Mouse (Mus musculus) hindbrain, postnatal 0 days (tissue): ENCODE results near the gene Trim62. TPM values are rescaled to one million over a fixed set of nuclear protein-coding genes. Genes with fewer than 3 reads are reported as not detected.

Experiments used
- ATAC-seq: fragments of 200-750 bp; cut with Nextera tagmentation; 2 replicates; pipeline ENCODE4 v1.8.0; 2017; ENCODE audit warnings: mild to moderate bottlenecking, moderate TSS enrichment, moderate library complexity
- DNase-seq: peaks from one replicate; pipeline ENCODE4 v3.0.0-alpha.2; 2015; ENCODE audit warnings: low spot score
- H3K27ac ChIP-seq: fragments of 300-500 bp; sonication (generic); 2 replicates; pipeline ENCODE4 v1.5.1; 2014; ENCODE audit warnings: mild to moderate bottlenecking
- H3K27me3 ChIP-seq: fragments of 300-500 bp; sonication (generic); 2 replicates; pipeline ENCODE4 v1.6.1; 2014; ENCODE audit warnings: low read length, mixed read lengths; ENCODE audit not compliant: insufficient read depth
- H3K36me3 ChIP-seq: fragments of 300-500 bp; sonication (generic); 2 replicates; pipeline ENCODE4 v1.6.1; 2014; ENCODE audit warnings: low read length, mixed read lengths; ENCODE audit not compliant: insufficient read depth
- H3K4me1 ChIP-seq: fragments of 300-500 bp; sonication (generic); 2 replicates; pipeline ENCODE4 v1.6.1; 2014; ENCODE audit warnings: antibody characterized with exemption, low read length, mixed read lengths; ENCODE audit not compliant: insufficient read depth
- H3K4me2 ChIP-seq: fragments of 300-500 bp; sonication (generic); 2 replicates; pipeline ENCODE4 v1.6.1; 2014; ENCODE audit warnings: low read depth, mild to moderate bottlenecking, low read length, moderate library complexity, mixed read lengths
- H3K4me3 ChIP-seq: fragments of 300-500 bp; sonication (generic); 2 replicates; pipeline ENCODE4 v1.5.1; 2014; ENCODE audit warnings: low read length
- H3K9ac ChIP-seq: fragments of 300-500 bp; sonication (generic); replicated peaks from 2 replicates; pipeline ENCODE4 v1.6.1; 2014; ENCODE audit warnings: mild to moderate bottlenecking, low read length, moderate library complexity, mixed read lengths
- H3K9me3 ChIP-seq: fragments of 300-500 bp; sonication (generic); 2 replicates; pipeline ENCODE4 v1.6.1; 2016; ENCODE audit warnings: low read length, mixed read lengths
- CTCF ChIP-seq: IDR thresholded peaks from 2 replicates; pipeline ENCODE4 v1.5.1; 2016; ENCODE audit warnings: antibody characterized with exemption, control low read depth, low read depth
- WGBS: fragments of 180-500 bp; shearing (Covaris S2); extraction: QIAGEN DNeasy Blood & Tissue Kit; methylation state at CpG from one replicate; pipeline ENCODE4 v1.1.7; 2014; 5-methylcytosine and 5-hydroxymethylcytosine counted together
- polyA plus RNA-seq: library from polyadenylated mRNA; unstranded; fragments of >200 nt; fragmentation: Nextera tagmentation; extraction: Ambion mirVana; gene quantifications from 2 replicates; pipeline ENCODE4 v1.2.1, GENCODE M21; 2015
- total RNA-seq: library from RNA; depleted of rRNA; stranded (reverse); fragments of >200 nt; gene quantifications from 2 replicates; pipeline ENCODE4 v1.2.3, GENCODE M21; 2014; rRNA removed

The Trim62 gene
- total RNA-seq (30.8 and 33.4 TPM in 2 replicates), polyA plus RNA-seq (23.4 and 27.9 TPM in 2 replicates)

DNA sequence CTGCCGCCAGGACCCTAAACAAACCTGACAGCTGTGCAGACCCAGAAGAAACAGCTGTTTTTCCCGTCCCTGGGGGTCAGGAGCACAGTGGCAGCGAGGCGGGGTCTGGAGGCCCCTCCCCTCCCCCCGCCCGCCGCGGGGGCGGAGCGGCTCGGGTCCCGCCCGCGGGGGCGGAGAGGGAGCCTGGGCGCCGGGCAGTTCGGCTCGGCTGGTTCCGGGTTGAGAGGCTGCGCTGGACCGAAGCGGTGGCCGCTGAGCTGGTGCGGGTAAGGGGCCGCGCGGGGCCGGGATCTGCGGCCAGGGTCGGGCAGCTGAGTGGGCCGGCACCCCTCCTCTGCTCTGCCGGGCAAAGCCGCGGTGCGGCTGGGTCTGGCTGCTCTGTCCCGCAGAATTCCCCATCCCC is at the start of gene Trim62:
Gene Trim62, plus strand, starts transcription at position 202 of the 403 bp plus-strand sequence.
- H3K4me3 ChIP-seq = peak within 1 kb of the TSS; percentile 88
- WGBS = 2% methylated on average over 31 of the region's 37 CpGs
- H3K27me3 ChIP-seq = no peaks in the 10 kb centered on the region
- peaks cover 32% of the 10 kb centered on the region for H3K4me1 ChIP-seq
- TF ChIP-seq CTCF = peak; percentile 43
- peak within 1 kb of the TSS; percentile 92 for H3K27ac ChIP-seq
- peak within 1 kb of the TSS; percentile 91 for H3K9ac ChIP-seq
- H3K9me3 ChIP-seq = no peaks in the 10 kb centered on the region
- ATAC-seq (peak; percentile 71), DNase-seq (peak; percentile 93)
- no peaks in the 10 kb centered on the region for H3K36me3 ChIP-seq
- H3K4me2 ChIP-seq = peak within 1 kb of the TSS; percentile 78

GRCm38 (mm10) chr4:128838202-128838601 is 45.2 kb upstream of the Trim62 start:
- H3K27ac ChIP-seq = peak overlapping the region; percentile 42; the same call in 1 of the 2 replicates
- DNase-seq = no peak
- H3K9me3 ChIP-seq = no peaks in the 10 kb centered on the region
- H3K4me2 ChIP-seq = no peak overlapping the region
- H3K4me3 ChIP-seq = no peak overlapping the region
- H3K27me3 ChIP-seq = no peaks in the 10 kb centered on the region
- H3K9ac ChIP-seq = no peak overlapping the region
- no peak for TF ChIP-seq CTCF
- peaks cover 10% of the 10 kb centered on the region for H3K4me1 ChIP-seq
- 51% methylated on average over 5 of the region's 5 CpGs for WGBS
- H3K36me3 ChIP-seq = no peaks in the 10 kb centered on the region
- no peak for ATAC-seq

DNA sequence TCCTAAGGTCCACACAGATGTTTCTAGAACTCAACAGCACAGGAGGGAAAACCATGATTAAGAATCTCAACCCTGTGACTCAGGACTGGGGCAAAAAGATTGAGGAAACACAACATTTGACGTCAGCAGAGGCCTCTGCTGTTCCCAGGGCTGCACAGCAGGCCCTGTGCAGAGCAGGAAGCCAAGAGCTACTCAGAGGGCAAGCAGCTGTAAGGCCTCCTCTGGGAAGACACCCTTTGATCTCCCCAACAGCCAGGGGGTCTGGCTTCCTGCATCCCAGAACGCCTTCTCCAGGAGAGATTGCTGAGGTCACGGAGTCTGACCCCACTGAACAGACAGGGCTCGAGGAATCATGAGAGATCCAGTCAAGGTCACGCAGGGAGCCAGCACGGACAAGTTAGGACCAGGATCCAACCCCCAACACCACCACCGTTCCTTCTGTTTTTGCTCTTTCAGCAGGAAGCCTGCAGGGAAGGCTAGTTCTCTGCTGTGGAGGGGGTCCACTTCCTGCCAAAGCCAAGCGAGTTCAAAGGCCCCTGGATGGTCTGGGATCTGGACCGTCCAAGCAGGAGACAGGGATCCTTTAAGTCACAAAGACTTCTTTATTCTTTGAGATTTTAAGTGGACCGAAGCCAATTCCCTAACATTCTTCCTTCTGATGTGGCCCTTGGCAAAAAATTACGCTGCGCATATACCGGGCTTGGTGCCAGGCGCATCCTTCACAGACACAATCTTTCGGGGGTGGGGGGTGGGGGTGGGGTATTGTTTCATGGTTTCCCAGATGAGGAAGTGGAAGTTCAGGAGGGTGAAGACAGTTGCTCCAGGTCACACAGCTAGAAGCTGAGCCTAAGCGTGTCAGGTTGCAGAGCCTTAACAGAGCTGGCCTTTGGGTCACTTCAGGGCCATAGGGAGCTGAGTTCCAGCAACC is 43.3 kb upstream of the Trim62 start:
- peak; percentile 63 for DNase-seq

DNA sequence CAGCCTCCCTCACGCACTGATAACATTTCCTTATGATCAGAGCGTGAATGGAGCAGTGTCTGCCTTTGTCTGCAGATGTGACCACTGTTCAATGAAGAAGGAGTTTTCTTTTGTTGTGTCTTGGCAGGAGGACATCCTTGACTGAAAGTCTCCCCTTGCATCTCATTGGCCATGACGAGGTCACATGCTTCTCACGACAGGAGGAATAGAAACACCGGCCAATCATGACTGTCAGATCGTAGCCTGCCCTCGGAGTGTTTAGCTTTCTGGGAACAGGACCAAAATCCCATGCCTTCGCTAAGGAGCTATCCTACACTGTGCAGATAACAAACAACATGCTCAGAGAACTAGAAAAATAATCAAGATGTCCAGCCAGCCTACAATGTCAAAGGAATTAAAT is 42.1 kb upstream of the Trim62 start:
- no peak overlapping the region for H3K9ac ChIP-seq
- H3K4me1 ChIP-seq = peaks cover 13% of the 10 kb centered on the region
- H3K4me3 ChIP-seq = no peak overlapping the region
- WGBS = 13% methylated on average over 8 of the region's 8 CpGs
- TF ChIP-seq CTCF = no peak
- H3K27me3 ChIP-seq = no peaks in the 10 kb centered on the region
- H3K4me2 ChIP-seq = no peak overlapping the region
- no peaks in the 10 kb centered on the region for H3K9me3 ChIP-seq
- peak overlapping the region; percentile 54; the same call in 1 of the 2 replicates for H3K27ac ChIP-seq
- no peaks in the 10 kb centered on the region for H3K36me3 ChIP-seq
- ATAC-seq (peak; percentile 79), DNase-seq (peak; percentile 60)

More for the DNA sequence above, 43.3 kb upstream of the Trim62 start:
- H3K27me3 ChIP-seq = no peaks in the 10 kb centered on the region
- no peaks in the 10 kb centered on the region for H3K36me3 ChIP-seq
- 33% methylated on average over 16 of the region's 16 CpGs for WGBS
- peak overlapping the region; percentile 68 for H3K27ac ChIP-seq
- H3K9me3 ChIP-seq = no peaks in the 10 kb centered on the region
- no peak for TF ChIP-seq CTCF
- no peak overlapping the region for H3K9ac ChIP-seq
- ATAC-seq = peak; percentile 78
- H3K4me3 ChIP-seq = no peak overlapping the region
- H3K4me1 ChIP-seq = peaks cover 10% of the 10 kb centered on the region
- no peak overlapping the region for H3K4me2 ChIP-seq

DNA sequence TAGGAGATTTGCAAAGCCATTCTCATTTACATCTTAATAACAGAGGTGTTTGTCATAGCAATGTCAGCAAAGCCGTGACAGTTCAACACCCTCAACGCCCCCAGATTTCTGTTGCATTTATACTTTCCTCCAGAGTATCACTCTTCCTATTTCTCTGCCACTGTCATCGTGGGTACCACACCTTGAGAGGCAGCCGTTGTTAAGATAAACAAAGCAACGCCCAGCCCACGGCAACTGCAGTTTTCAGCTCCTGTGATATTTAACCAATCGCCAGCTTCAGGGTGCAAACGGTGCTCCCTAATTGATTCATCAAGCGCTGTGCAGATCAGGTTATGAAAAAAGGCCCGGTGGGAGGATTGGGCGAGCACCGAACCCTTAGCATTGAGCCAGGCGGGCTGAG is 38.8 kb upstream of the Trim62 start:
- Histone ChIP-seq H3K27me3 (no peaks in the 10 kb centered on the region), H3K4me2 (no peak overlapping the region), H3K9me3 (no peaks in the 10 kb centered on the region), H3K4me3 (no peak overlapping the region), H3K27ac (no peak overlapping the region), H3K9ac (no peak overlapping the region), H3K4me1 (peaks cover 11% of the 10 kb centered on the region; the same call in 1 of the 2 replicates), H3K36me3 (no peaks in the 10 kb centered on the region)
- no peak for TF ChIP-seq CTCF
- 30% methylated on average over 13 of the region's 13 CpGs for WGBS
- ATAC-seq (no peak), DNase-seq (no peak)

- Histone ChIP-seq H3K4me3 (no peak overlapping the region), H3K9ac (no peak overlapping the region), H3K4me1 (0 out of 2 replicates have a peak, but pooled peaks cover 6% of the 10 kb centered on the region), H3K36me3 (no peaks in the 10 kb centered on the region), H3K27ac (no peak overlapping the region), H3K4me2 (no peak overlapping the region), H3K9me3 (no peaks in the 10 kb centered on the region), H3K27me3 (no peaks in the 10 kb centered on the region)
- ATAC-seq (no peak), DNase-seq (no peak)
- 56% methylated on average over 12 of the region's 12 CpGs for WGBS
- TF ChIP-seq CTCF = no peak
Observed at GRCm38 (mm10) chr4:128845367-128845973, 37.9 kb upstream of the Trim62 start.
